Mouse (Mus musculus) hindbrain, embryonic 12.5 days (tissue): Measurements from ENCODE around the gene Dnajc7. TPM values are rescaled to one million over a fixed set of nuclear protein-coding genes. Genes with fewer than 3 reads are reported as not detected.

ENCODE experiments used
- ATAC-seq: fragments of 200-750 bp; cut with Nextera tagmentation; 2 replicates; pipeline ENCODE4 v1.8.0; 2017; ENCODE audit warnings: moderate TSS enrichment; ENCODE audit not compliant: low FRiP score
- H3K27ac ChIP-seq: fragments of 300-500 bp; sonication (generic); 2 replicates; pipeline ENCODE4 v1.5.1; 2016; ENCODE audit warnings: mild to moderate bottlenecking
- H3K27me3 ChIP-seq: fragments of 300-500 bp; sonication (generic); 2 replicates; pipeline ENCODE4 v1.6.1; 2016; ENCODE audit warnings: mild to moderate bottlenecking
- H3K36me3 ChIP-seq: fragments of 300-500 bp; sonication (generic); 2 replicates; pipeline ENCODE4 v1.6.1; 2016; ENCODE audit warnings: mild to moderate bottlenecking
- H3K4me1 ChIP-seq: fragments of 300-500 bp; sonication (generic); 2 replicates; pipeline ENCODE4 v1.6.1; 2016
- H3K4me2 ChIP-seq: fragments of 300-500 bp; sonication (generic); replicated peaks from 2 replicates; pipeline ENCODE4 v1.6.1; 2016; ENCODE audit warnings: mild to moderate bottlenecking
- H3K4me3 ChIP-seq: fragments of 300-500 bp; sonication (generic); 2 replicates; pipeline ENCODE4 v1.5.1; 2016; ENCODE audit warnings: mild to moderate bottlenecking
- H3K9ac ChIP-seq: fragments of 300-500 bp; sonication (generic); 2 replicates; pipeline ENCODE4 v1.6.1; 2016; ENCODE audit warnings: mild to moderate bottlenecking, moderate library complexity
- H3K9me3 ChIP-seq: fragments of 300-500 bp; sonication (generic); replicated peaks from 2 replicates; pipeline ENCODE4 v1.6.1; 2016; ENCODE audit warnings: mild to moderate bottlenecking
- WGBS: fragments of 180-500 bp; shearing (Covaris S2); methylation state at CpG from one replicate; pipeline ENCODE4 v1.1.7; 2016; 5-methylcytosine and 5-hydroxymethylcytosine counted together
- polyA plus RNA-seq: library from polyadenylated mRNA; unstranded; fragments of >200 nt; fragmentation: Nextera tagmentation; extraction: Ambion mirVana; gene quantifications from 2 replicates; pipeline ENCODE4 v1.2.1, GENCODE M21; 2016

The Dnajc7 gene
- polyA plus RNA-seq, 1 experiment from 2014 or later = 311 TPM

GRCm38 (mm10) chr11:100559476-100559875 lies 60.5 kb downstream of the Dnajc7 start:
- Histone ChIP-seq H3K27ac (no peak overlapping the region), H3K9me3 (no peaks in the 10 kb centered on the region), H3K9ac (no peak overlapping the region), H3K4me1 (0 out of 2 replicates have a peak, but pooled peaks cover 3% of the 10 kb centered on the region), H3K4me2 (no peak overlapping the region), H3K4me3 (no peak overlapping the region), H3K27me3 (no peaks in the 10 kb centered on the region), H3K36me3 (no peaks in the 10 kb centered on the region)
- WGBS = 47% methylated on average over 7 of the region's 7 CpGs
- no peak for ATAC-seq

- WGBS = 73% methylated on average over 3 of the region's 3 CpGs
- Histone ChIP-seq H3K27ac (no peak overlapping the region), H3K4me3 (no peak overlapping the region), H3K27me3 (no peaks in the 10 kb centered on the region), H3K9ac (no peak overlapping the region), H3K4me2 (no peak overlapping the region), H3K4me1 (0 out of 2 replicates have a peak, but pooled peaks cover 3% of the 10 kb centered on the region), H3K9me3 (no peaks in the 10 kb centered on the region), H3K36me3 (no peaks in the 10 kb centered on the region)
- no peak for ATAC-seq
Observed at GRCm38 (mm10) chr11:100557563-100557962, 62.4 kb downstream of the Dnajc7 start.

- Histone ChIP-seq H3K4me3 (no peak overlapping the region), H3K36me3 (no peaks in the 10 kb centered on the region), H3K4me2 (peak overlapping the region; percentile 37), H3K4me1 (0 out of 2 replicates have a peak, but pooled peaks cover 3% of the 10 kb centered on the region), H3K27ac (no peak overlapping the region), H3K27me3 (no peaks in the 10 kb centered on the region), H3K9me3 (no peaks in the 10 kb centered on the region), H3K9ac (peak overlapping the region; percentile 39; the same call in 1 of the 2 replicates)
- WGBS = 22% methylated on average over 11 of the region's 11 CpGs
- ATAC-seq = no peak
Observed at GRCm38 (mm10) chr11:100555583-100555982, 64.4 kb downstream of the Dnajc7 start.

- no peaks in the 10 kb centered on the region for H3K9me3 ChIP-seq
- 86% methylated on average over 4 of the region's 4 CpGs for WGBS
- H3K27me3 ChIP-seq = no peaks in the 10 kb centered on the region
- 0 out of 2 replicates have a peak, but pooled peaks cover 3% of the 10 kb centered on the region for H3K4me1 ChIP-seq
- H3K27ac ChIP-seq = no peak overlapping the region
- ATAC-seq = no peak
- H3K4me3 ChIP-seq = no peak overlapping the region
- H3K4me2 ChIP-seq = no peak overlapping the region
- H3K36me3 ChIP-seq = no peaks in the 10 kb centered on the region
- no peak overlapping the region for H3K9ac ChIP-seq
Observed at GRCm38 (mm10) chr11:100552842-100553241, 67.1 kb downstream of the Dnajc7 start.

GRCm38 (mm10) chr11:100550101-100550500 lies 69.9 kb downstream of the Dnajc7 start:
- no peak overlapping the region for H3K4me2 ChIP-seq
- H3K27me3 ChIP-seq = no peaks in the 10 kb centered on the region
- H3K9ac ChIP-seq = no peak overlapping the region
- H3K4me3 ChIP-seq = no peak overlapping the region
- H3K9me3 ChIP-seq = no peaks in the 10 kb centered on the region
- 69% methylated on average over 6 of the region's 6 CpGs for WGBS
- H3K27ac ChIP-seq = no peak overlapping the region
- H3K4me1 ChIP-seq = peaks cover 6% of the 10 kb centered on the region; the same call in 1 of the 2 replicates
- no peaks in the 10 kb centered on the region for H3K36me3 ChIP-seq
- no peak for ATAC-seq

GRCm38 (mm10) chr11:100549466-100549865 lies 70.5 kb downstream of the Dnajc7 start:
- Histone ChIP-seq H3K9me3 (no peaks in the 10 kb centered on the region), H3K27ac (no peak overlapping the region), H3K27me3 (no peaks in the 10 kb centered on the region), H3K36me3 (no peaks in the 10 kb centered on the region), H3K4me3 (no peak overlapping the region), H3K4me1 (peaks cover 6% of the 10 kb centered on the region; the same call in 1 of the 2 replicates), H3K9ac (no peak overlapping the region), H3K4me2 (no peak overlapping the region)
- WGBS = 82% methylated on average over 8 of the region's 8 CpGs
- no peak for ATAC-seq

GRCm38 (mm10) chr11:100548141-100548540 lies 71.8 kb downstream of the Dnajc7 start:
- peaks cover 6% of the 10 kb centered on the region; the same call in 1 of the 2 replicates for H3K4me1 ChIP-seq
- ATAC-seq = no peak
- no peaks in the 10 kb centered on the region for H3K36me3 ChIP-seq
- no peak overlapping the region for H3K4me3 ChIP-seq
- 84% methylated on average over 6 of the region's 6 CpGs for WGBS
- no peak overlapping the region for H3K27ac ChIP-seq
- no peak overlapping the region for H3K4me2 ChIP-seq
- H3K9me3 ChIP-seq = no peaks in the 10 kb centered on the region
- no peaks in the 10 kb centered on the region for H3K27me3 ChIP-seq
- no peak overlapping the region for H3K9ac ChIP-seq

GRCm38 (mm10) chr11:100546955-100547354 lies 73.0 kb downstream of the Dnajc7 start:
- Histone ChIP-seq H3K9me3 (no peaks in the 10 kb centered on the region), H3K4me3 (no peak overlapping the region), H3K27me3 (no peaks in the 10 kb centered on the region), H3K9ac (no peak overlapping the region), H3K36me3 (no peaks in the 10 kb centered on the region), H3K27ac (no peak overlapping the region), H3K4me2 (no peak overlapping the region), H3K4me1 (peaks cover 6% of the 10 kb centered on the region; the same call in 1 of the 2 replicates)
- WGBS = 86% methylated on average over 6 of the region's 6 CpGs
- no peak for ATAC-seq

- Histone ChIP-seq H3K4me2 (peak overlapping the region; percentile 73), H3K4me3 (peak overlapping the region; percentile 37), H3K27ac (0 out of 2 replicates have a peak overlapping the region, but pooled peaks have one; percentile 37), H3K36me3 (no peaks in the 10 kb centered on the region), H3K9me3 (no peaks in the 10 kb centered on the region), H3K27me3 (no peaks in the 10 kb centered on the region), H3K4me1 (peaks cover 6% of the 10 kb centered on the region; the same call in 1 of the 2 replicates), H3K9ac (peak overlapping the region; percentile 54)
- ATAC-seq = 0 out of 2 replicates have a peak, but pooled peaks have one; percentile 43
- 29% methylated on average over 7 of the region's 7 CpGs for WGBS
Observed at GRCm38 (mm10) chr11:100545746-100546085, 74.3 kb downstream of the Dnajc7 start.

- WGBS = 4% methylated on average over 28 of the region's 28 CpGs
- H3K9me3 ChIP-seq = no peaks in the 10 kb centered on the region
Observed at GRCm38 (mm10) chr11:100544832-100545745, 74.9 kb downstream of the Dnajc7 start, which contains the start of gene Ttc25. TSS of gene Ttc25 (plus strand) at chr11:100545607.

GRCm38 (mm10) chr11:100541577-100541976 lies 78.4 kb downstream of the Dnajc7 start:
- H3K4me3 ChIP-seq = no peak overlapping the region
- no peak overlapping the region for H3K9ac ChIP-seq
- WGBS = 83% methylated on average over 2 of the region's 2 CpGs
- H3K4me2 ChIP-seq = no peak overlapping the region
- no peaks in the 10 kb centered on the region for H3K27me3 ChIP-seq
- H3K27ac ChIP-seq = no peak overlapping the region
- H3K9me3 ChIP-seq = no peaks in the 10 kb centered on the region
- no peak for ATAC-seq
- peaks cover 6% of the 10 kb centered on the region; the same call in 1 of the 2 replicates for H3K4me1 ChIP-seq
- no peaks in the 10 kb centered on the region for H3K36me3 ChIP-seq

More at GRCm38 (mm10) chr11:100544832-100545745, 74.9 kb downstream of the Dnajc7 start, which contains the start of gene Ttc25:
- Histone ChIP-seq H3K4me1 (peaks cover 6% of the 10 kb centered on the region; the same call in 1 of the 2 replicates), H3K4me3 (peak within 1 kb of the TSS; percentile 37), H3K27ac (peak within 1 kb of the TSS; percentile 37; the same call in 1 of the 2 replicates), H3K9ac (peak within 1 kb of the TSS; percentile 54), H3K4me2 (peak within 1 kb of the TSS; percentile 73), H3K27me3 (no peaks in the 10 kb centered on the region), H3K36me3 (no peaks in the 10 kb centered on the region)
- ATAC-seq = peak; percentile 95

- peaks cover 3% of the 10 kb centered on the region; the same call in 1 of the 2 replicates for H3K4me1 ChIP-seq
- no peaks in the 10 kb centered on the region for H3K27me3 ChIP-seq
- H3K36me3 ChIP-seq = no peaks in the 10 kb centered on the region
- WGBS = 51% methylated on average over 6 of the region's 6 CpGs
- no peak overlapping the region for H3K4me2 ChIP-seq
- H3K27ac ChIP-seq = no peak overlapping the region
- no peak for ATAC-seq
- H3K9me3 ChIP-seq = no peaks in the 10 kb centered on the region
- no peak overlapping the region for H3K4me3 ChIP-seq
- no peak overlapping the region for H3K9ac ChIP-seq
Observed at GRCm38 (mm10) chr11:100540966-100541365, 79.0 kb downstream of the Dnajc7 start.
